Mouse (Mus musculus): ENCODE measurements at regions not wholly inside any gene's neighbourhood (a gene's known extent, or its start where the extent isn't known, plus 50 kb on each side); places are given as distances from the start of the nearest gene placed in this dataset.

DNA sequence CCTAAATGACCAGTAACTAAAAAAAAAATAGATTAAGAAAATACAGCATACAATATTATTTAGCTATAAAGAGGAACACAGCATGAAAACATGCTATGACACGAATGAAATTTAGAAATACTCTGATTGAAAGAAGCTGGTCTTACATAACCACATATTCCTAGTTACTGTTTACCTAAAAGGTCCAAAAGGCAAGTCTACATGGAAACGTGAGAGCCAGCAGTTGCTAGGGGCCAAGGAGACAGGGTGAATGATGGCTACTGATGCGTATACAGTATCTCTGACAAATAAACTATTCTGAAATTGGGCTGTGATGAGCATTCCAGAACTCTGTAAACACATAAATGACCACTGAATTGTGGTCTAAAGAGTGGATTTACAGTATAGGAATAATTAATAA is 194.5 kb upstream of the Zbtb20 start:
- DNase-seq (ENCODE audit: extremely low spot score, low read depth, low spot score) = no peak

- no peak for DNase-seq (ENCODE audit: extremely low spot score, low read depth, low spot score)
Measured at GRCm38 (mm10) chr16:42677211-42677610, 198.5 kb upstream of the Zbtb20 start.

DNA sequence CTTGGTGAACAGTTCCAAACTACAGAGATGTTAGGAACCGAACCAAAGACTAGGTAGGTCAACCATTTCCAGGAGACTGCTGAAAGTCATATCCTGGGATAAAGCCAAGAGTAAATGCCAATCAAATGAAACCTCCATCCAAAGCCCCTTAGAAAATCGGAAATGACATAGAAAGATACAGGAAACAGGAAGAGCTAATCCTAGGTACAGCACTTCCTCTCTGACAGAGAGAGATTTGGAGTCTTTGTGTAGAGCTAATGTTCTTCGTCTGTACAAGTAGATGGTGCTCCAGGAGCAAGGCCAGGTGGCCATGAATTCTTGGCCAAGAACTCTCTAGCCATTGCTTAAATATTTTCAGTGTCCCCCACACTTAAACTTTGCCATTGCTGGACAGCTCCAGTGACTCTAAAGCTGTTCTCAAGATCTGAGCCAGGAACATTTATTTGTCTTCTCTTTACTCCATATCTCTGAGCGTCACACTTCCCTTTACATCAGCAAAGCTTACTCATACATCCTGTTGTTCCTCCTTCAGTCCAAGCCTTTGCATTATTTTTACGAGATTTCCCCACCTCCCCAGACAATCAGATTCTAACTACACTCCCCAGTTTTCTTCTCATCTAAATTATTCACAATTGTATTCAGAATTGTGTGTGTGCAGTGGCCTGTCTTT is 199.1 kb upstream of the Zbtb20 start:
- no peak for DNase-seq (ENCODE audit: extremely low spot score, low read depth, low spot score)

- DNase-seq (ENCODE audit: extremely low spot score, low read depth, low spot score) = no peak
Measured at GRCm38 (mm10) chr16:42675031-42675430, 200.7 kb upstream of the Zbtb20 start.

- no peak for DNase-seq (ENCODE audit: extremely low spot score, low read depth, low spot score)
Measured at GRCm38 (mm10) chr16:42666601-42667000, 209.1 kb upstream of the Zbtb20 start.

DNA sequence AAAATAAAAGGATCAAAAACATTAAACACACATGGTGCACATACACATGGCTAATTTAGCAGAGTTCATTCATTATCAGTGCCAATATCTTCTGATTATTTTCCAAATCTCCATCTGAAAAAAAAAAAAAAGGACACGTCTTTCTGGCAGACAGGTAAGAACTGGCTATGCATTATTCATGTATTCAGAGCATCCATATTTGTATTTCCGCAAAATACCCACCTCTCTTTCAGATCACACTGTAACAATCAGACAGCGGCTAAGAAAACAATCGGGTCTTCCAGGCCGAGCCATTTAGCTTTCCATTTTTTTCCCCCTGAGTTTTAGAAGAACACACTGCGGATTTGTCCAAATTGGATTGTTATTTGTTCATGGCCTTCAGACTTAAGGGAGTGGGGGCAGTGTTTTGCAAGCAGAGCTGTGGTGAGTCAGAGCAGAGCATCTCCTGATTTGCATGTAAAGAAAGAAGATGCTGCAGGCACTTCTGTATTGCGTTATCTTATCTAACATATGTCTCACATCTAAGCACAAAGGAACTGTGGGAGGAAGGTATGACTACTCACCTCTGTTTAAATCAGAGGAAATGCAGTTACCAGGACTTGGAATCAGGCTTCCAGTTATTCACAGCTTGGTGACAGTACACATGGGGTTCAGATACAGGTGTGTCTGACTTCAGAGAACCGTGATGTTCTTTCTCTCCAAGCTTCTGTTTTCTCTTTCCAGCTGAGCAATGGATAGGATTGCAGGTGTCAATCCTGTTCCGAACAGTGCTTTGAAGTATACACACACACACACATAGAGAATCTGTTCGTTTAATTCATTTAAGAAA is 223.6 kb upstream of the Zbtb20 start:
- DNase-seq (ENCODE audit: extremely low spot score, low read depth, low spot score) = no peak

DNA sequence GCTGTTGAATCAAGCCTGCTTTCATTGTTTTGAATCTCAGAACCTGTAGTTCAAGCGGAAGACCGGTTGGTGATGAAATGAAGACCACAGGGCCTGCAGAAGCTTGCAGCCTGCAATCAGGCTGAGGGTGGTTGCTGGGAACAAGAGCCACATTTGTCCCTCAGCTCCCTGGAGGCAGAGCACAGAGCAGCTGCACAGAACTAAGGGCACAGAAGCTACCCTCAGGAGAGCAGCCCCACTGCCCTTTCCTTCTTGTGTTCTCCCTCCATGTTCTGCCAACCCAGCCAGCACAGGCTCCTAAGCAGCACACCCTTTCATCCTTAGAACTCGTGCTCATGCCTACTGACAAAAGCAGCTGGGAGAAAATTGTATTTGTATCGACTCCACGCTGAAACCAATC is 225.9 kb upstream of the Zbtb20 start:
- DNase-seq (ENCODE audit: extremely low spot score, low read depth, low spot score) = no peak

DNA sequence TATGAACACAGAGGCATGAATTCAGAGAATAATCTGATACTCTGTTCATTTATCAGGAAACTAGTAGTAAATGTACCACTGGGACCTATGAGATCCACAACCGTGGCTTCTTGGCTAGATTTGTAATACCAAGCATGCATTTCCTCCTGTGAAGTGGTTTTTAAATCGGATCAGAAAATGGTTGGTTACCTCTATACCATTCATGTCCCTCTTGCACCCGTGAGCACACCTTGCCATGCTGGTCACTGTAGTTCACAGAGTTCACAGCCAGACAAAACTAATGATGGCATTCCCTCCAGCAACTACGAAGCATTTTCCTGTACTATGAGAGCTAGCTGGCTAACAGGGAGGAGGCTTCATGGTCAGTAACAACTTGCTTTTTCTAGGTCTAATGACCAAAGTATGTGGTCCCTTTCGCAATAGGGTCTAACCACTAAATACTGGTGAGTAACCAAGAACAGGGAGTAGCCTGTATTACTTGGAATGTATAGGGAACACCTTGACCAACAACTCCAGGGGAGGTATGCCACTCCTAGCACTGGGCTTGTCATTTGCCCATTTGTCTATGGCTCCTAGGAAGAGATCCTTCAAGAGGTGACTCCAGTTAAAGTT is 227.0 kb upstream of the Zbtb20 start:
- DNase-seq (ENCODE audit: extremely low spot score, low read depth, low spot score) = no peak

DNA sequence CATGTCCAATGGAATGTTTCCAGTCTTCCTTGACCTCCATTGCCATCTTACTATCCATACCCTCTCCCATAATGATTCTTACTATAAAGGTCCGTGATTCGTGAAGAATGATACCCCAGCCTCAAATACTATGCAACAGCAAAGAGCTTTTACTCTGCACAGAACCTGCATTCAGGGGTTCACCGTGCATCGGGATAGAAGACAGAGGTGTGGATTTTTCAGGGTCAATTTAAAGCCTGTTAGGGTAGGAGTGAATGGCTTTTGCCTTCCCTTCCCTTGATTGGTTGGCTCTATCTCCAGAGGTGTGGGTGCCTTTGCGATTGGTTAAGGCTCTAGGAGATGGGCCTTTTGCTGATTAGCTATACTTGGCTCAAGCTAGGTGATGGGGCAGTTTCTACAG is 227.9 kb upstream of the Zbtb20 start:
- no peak for DNase-seq (ENCODE audit: extremely low spot score, low read depth, low spot score)

- no peak for DNase-seq (ENCODE audit: extremely low spot score, low read depth, low spot score)
Measured at GRCm38 (mm10) chr16:42635766-42636165, 239.9 kb upstream of the Zbtb20 start.

GRCm38 (mm10) chr16:42627675-42628074 is 248.0 kb upstream of the Zbtb20 start:
- no peak for DNase-seq (ENCODE audit: extremely low spot score, low read depth, low spot score)

DNA sequence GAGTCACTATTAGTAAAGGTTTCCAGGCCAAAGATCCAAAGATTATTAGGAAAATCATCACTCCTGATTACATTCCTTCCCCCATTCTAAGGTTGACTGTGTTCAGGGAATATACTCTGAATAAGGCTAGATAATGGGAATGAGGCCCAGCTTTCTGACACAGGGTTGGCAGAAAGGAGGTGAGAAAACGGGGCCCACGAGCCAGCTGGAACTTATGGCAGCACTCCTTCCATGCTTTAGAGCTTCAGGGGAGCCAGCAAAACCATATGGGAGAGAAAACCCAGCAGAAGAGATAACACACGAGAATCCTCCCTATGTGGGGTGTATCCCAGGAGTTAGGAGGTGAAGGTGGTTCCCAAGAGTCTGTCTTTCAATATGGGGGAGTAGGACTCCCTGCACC is 259.8 kb upstream of the Zbtb20 start:
- no peak for DNase-seq (ENCODE audit: extremely low spot score, low read depth, low spot score)

GRCm38 (mm10) chr16:42612011-42612410 is 263.7 kb upstream of the Zbtb20 start:
- no peak for DNase-seq (ENCODE audit: extremely low spot score, low read depth, low spot score)

GRCm38 (mm10) chr16:42608336-42608735 is 267.3 kb upstream of the Zbtb20 start:
- no peak for DNase-seq (ENCODE audit: extremely low spot score, low read depth, low spot score)

- no peak for DNase-seq (ENCODE audit: extremely low spot score, low read depth, low spot score)
Measured at GRCm38 (mm10) chr16:42592321-42592720, 251.9 kb upstream of the Gap43 start.

DNA sequence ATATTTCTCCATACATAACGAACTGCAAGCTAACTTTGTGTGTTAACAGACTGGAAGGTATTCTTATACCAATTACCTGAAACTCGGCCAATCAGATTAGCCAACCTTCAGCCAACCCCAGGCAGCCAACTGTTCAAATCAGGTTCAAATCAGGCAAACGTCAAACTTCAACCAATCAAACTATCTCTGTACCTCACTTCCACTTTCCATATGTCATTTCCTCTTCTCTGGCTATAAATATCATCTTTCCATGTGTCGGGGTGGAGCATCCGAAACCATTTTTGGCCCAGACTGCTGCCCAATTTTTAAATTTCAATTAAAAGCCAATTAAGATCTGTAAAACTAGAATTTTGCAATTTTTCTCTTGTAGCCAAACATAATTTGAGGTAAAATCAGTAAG is 251.1 kb upstream of the Gap43 start:
- DNase-seq (ENCODE audit: extremely low spot score, low read depth, low spot score) = no peak

DNA sequence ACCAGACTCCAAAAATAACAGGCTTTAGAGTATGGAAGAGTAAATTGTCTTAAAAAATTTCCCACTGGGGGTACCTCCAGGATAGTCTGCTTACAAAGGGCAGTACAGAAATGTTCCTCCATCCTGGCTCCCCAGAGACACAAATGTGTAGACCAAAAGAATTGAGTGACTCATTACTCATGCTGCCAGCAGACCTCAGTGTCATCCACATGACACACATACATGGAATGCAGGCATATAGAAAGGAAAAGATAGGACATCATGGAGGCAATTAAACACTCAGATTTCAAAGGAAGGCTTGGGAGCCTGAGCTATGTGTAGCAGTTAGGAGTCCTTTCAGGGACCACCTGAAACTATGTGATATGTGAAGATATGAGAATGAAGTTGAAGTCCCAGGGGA is 245.7 kb upstream of the Gap43 start:
- no peak for DNase-seq (ENCODE audit: extremely low spot score, low read depth, low spot score)

- DNase-seq (ENCODE audit: extremely low spot score, low read depth, low spot score) = no peak
Measured at GRCm38 (mm10) chr16:42575517-42575946, 235.1 kb upstream of the Gap43 start.

GRCm38 (mm10) chr16:42574978-42575377 is 234.5 kb upstream of the Gap43 start:
- DNase-seq (ENCODE audit: extremely low spot score, low read depth, low spot score) = no peak

DNA sequence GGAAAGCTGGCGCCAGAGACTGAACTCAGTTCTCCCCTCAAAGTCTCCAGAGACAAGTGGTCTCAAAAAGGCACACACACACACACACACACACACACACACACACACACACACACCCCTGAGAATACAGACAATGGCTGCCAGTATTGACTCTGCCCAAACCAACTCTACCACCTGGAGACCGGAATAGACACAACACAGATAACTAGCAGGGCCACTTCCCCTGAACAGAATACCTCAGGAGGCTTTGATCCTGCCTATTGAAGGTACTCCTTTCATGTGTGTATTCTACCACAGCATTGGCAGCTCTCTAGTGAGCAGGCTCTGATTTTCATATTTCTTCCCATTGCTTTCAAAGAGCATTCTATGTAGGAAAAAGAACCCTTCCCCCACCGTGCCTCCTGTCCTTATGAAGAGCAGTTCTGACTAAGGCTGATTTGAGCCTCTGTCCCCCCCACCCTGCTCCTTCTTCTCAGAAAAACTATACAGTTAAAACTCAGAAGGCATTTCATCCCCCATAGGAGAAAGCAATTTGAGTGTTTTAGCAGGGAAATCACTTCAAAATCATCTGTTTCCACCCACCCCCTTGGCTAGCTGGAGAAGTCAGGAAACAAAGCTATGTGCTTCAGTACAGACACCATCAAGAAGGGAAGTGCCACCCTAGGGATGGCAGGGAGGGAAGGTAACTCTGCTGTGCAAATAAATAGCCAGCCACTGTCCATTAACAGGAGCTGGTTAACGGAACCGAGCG is 230.0 kb upstream of the Gap43 start:
- DNase-seq (ENCODE audit: extremely low spot score, low read depth, low spot score) = no peak

- DNase-seq (ENCODE audit: extremely low spot score, low read depth, low spot score) = no peak
Measured at GRCm38 (mm10) chr16:42569335-42569734, 228.9 kb upstream of the Gap43 start.
